Mouse (Mus musculus): ENCODE results near the gene Sdha.

DNA sequence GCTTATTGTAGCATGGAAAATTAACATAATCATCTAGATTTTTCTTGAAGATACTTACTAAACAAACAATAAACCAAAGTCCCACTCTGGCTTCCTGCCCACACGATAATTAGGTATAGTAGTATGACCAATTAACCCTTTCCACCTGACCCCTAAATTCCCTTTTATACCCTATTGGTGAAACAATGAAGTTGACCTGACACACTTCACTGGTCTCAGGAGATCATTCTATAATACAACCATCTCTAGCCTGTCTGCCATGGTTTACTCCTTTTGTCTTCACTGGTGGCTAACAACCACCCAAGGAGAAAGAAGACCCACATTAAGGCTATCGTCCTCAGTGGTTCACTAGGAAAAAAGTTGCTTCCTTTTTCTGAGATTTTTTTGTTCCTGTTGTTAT is 41.1 kb upstream of the Sdha start:
- TF ChIP-seq CTCF (IDR thresholded peaks at IDR 0.05; ENCODE audit: control insufficient read depth, insufficient read depth, insufficient replicate concordance, low read depth, low read length) (no peak), POLR2A (IDR thresholded peaks at IDR 0.05; ENCODE audit: control insufficient read depth, low read depth, low read length) (no peak)
